Mouse (Mus musculus): Measurements from ENCODE around the gene Adig. TPM values are rescaled to one million over a fixed set of nuclear protein-coding genes. Genes with fewer than 3 reads are reported as not detected.

The Adig gene
- not detected in 2 replicates for total RNA-seq (2017)

GRCm38 (mm10) chr2:158501836-158502812 is at the start of gene Adig:
TSS of gene Adig (plus strand) at chr2:158502612.
- no peak for ATAC-seq (ENCODE audit: extremely low read depth, insufficient number of reproducible peaks, low FRiP score, poor library complexity, severe bottlenecking)

- no peak for ATAC-seq (ENCODE audit: extremely low read depth, insufficient number of reproducible peaks, low FRiP score, poor library complexity, severe bottlenecking)
These were observed 46.0 kb upstream of the Adig start for GRCm38 (mm10) chr2:158456451-158456850.

- no peak for ATAC-seq (ENCODE audit: extremely low read depth, insufficient number of reproducible peaks, low FRiP score, poor library complexity, severe bottlenecking)
These were observed 44.8 kb upstream of the Adig start for GRCm38 (mm10) chr2:158457610-158458009.

GRCm38 (mm10) chr2:158462450-158462849 is 40.0 kb upstream of the Adig start:
- ATAC-seq (ENCODE audit: extremely low read depth, insufficient number of reproducible peaks, low FRiP score, poor library complexity, severe bottlenecking): 0 out of 2 replicates have a peak, but pooled peaks have one; percentile 19

- ATAC-seq (ENCODE audit: extremely low read depth, insufficient number of reproducible peaks, low FRiP score, poor library complexity, severe bottlenecking): no peak
These were observed 28.3 kb upstream of the Adig start for GRCm38 (mm10) chr2:158474159-158474558.

- no peak for ATAC-seq (ENCODE audit: extremely low read depth, insufficient number of reproducible peaks, low FRiP score, poor library complexity, severe bottlenecking)
These were observed 24.8 kb upstream of the Adig start for GRCm38 (mm10) chr2:158477640-158478039.

GRCm38 (mm10) chr2:158498457-158498856 is 4.0 kb upstream of the Adig start:
- ATAC-seq (ENCODE audit: extremely low read depth, insufficient number of reproducible peaks, low FRiP score, poor library complexity, severe bottlenecking): no peak

GRCm38 (mm10) chr2:158503226-158503625 is 814 bp downstream of the Adig start:
- ATAC-seq (ENCODE audit: extremely low read depth, insufficient number of reproducible peaks, low FRiP score, poor library complexity, severe bottlenecking): no peak

GRCm38 (mm10) chr2:158503671-158504070 is 1.3 kb downstream of the Adig start:
- ATAC-seq (ENCODE audit: extremely low read depth, insufficient number of reproducible peaks, low FRiP score, poor library complexity, severe bottlenecking): no peak

- ATAC-seq (ENCODE audit: extremely low read depth, insufficient number of reproducible peaks, low FRiP score, poor library complexity, severe bottlenecking): no peak
These were observed 4.1 kb downstream of the Adig start for GRCm38 (mm10) chr2:158506475-158506874.

- ATAC-seq (ENCODE audit: extremely low read depth, insufficient number of reproducible peaks, low FRiP score, poor library complexity, severe bottlenecking): no peak
These were observed 4.6 kb downstream of the Adig start for GRCm38 (mm10) chr2:158507046-158507445.

- no peak for ATAC-seq (ENCODE audit: extremely low read depth, insufficient number of reproducible peaks, low FRiP score, poor library complexity, severe bottlenecking)
These were observed 8.3 kb downstream of the Adig start for GRCm38 (mm10) chr2:158510665-158511064.

GRCm38 (mm10) chr2:158512528-158512927 is 10.1 kb downstream of the Adig start, which contains the start of gene Arhgap40:
TSS of gene Arhgap40 (plus strand) at chr2:158512796.
- ATAC-seq (ENCODE audit: extremely low read depth, insufficient number of reproducible peaks, low FRiP score, poor library complexity, severe bottlenecking): no peak

GRCm38 (mm10) chr2:158513821-158514336 is 11.5 kb downstream of the Adig start:
- no peak for ATAC-seq (ENCODE audit: extremely low read depth, insufficient number of reproducible peaks, low FRiP score, poor library complexity, severe bottlenecking)

GRCm38 (mm10) chr2:158518583-158518982 is 16.2 kb downstream of the Adig start:
- ATAC-seq (ENCODE audit: extremely low read depth, insufficient number of reproducible peaks, low FRiP score, poor library complexity, severe bottlenecking): no peak

GRCm38 (mm10) chr2:158519071-158519470 is 16.7 kb downstream of the Adig start:
- ATAC-seq (ENCODE audit: extremely low read depth, insufficient number of reproducible peaks, low FRiP score, poor library complexity, severe bottlenecking): no peak

- no peak for ATAC-seq (ENCODE audit: extremely low read depth, insufficient number of reproducible peaks, low FRiP score, poor library complexity, severe bottlenecking)
These were observed 17.4 kb downstream of the Adig start for GRCm38 (mm10) chr2:158519800-158520199.

GRCm38 (mm10) chr2:158523060-158523459 is 20.6 kb downstream of the Adig start:
- no peak for ATAC-seq (ENCODE audit: extremely low read depth, insufficient number of reproducible peaks, low FRiP score, poor library complexity, severe bottlenecking)

- ATAC-seq (ENCODE audit: extremely low read depth, insufficient number of reproducible peaks, low FRiP score, poor library complexity, severe bottlenecking): no peak
These were observed 21.9 kb downstream of the Adig start for GRCm38 (mm10) chr2:158524129-158524860.

Measured in neutrophil, adult 5-6 weeks (primary cell).